Mouse (Mus musculus) bone marrow, adult 2 months (tissue): ENCODE results near the gene Rnf4.

Experiments
- CTCF ChIP-seq: fragments of 200-500 bp; IDR thresholded peaks from 2 replicates; pipeline ENCODE4 v1.5.1; 2011; ENCODE audit warnings: low read length, control low read depth; ENCODE audit not compliant: control insufficient read depth, insufficient read depth
- POLR2A ChIP-seq: fragments of 200-500 bp; IDR thresholded peaks from 2 replicates; pipeline ENCODE4 v1.6.1; 2011; ENCODE audit warnings: low read depth, mild to moderate bottlenecking, control low read depth, low read length, borderline replicate concordance; ENCODE audit not compliant: control insufficient read depth

- no peak for TF ChIP-seq CTCF
- no peak for TF ChIP-seq POLR2A
These were observed 27.1 kb upstream of the Rnf4 start for GRCm38 (mm10) chr5:34309016-34309415.
